Mouse (Mus musculus) monocyte, adult 5-6 weeks (primary cell): ENCODE measurements around the gene Olfr1564. TPM values are rescaled to one million over a fixed set of nuclear protein-coding genes. Genes with fewer than 3 reads are reported as not detected.
A peak's percentile ranks its signal among the peaks of the same experiment; 100 is the strongest.
"Not testable (repeated sequence)": the region's sequence is repeated elsewhere in the genome, so short reads cannot be mapped to it uniquely, and the experiment has no call there.

Experiments
- ATAC-seq: fragments of 153-309, 156-312 bp; replicated peaks from 2 replicates; pipeline ENCODE4 v1.8.0; 2017; ENCODE audit warnings: mild to moderate bottlenecking; ENCODE audit not compliant: low TSS enrichment, insufficient number of reproducible peaks, severe bottlenecking, poor library complexity, low FRiP score
- total RNA-seq: library from RNA; stranded (forward); fragments of 200-1000, 200-491, 200-594 nt; gene quantifications from 3 replicates; pipeline ENCODE4 v1.2.3, GENCODE M21; 2017

The Olfr1564 gene
- not detected in 3 replicates for total RNA-seq

- ATAC-seq = no peak
These were observed at the start of gene Olfr1564 for GRCm38 (mm10) chr17:33221590-33221989. Gene Olfr1564, minus strand, starts transcription at chr17:33221690.

- no peak for ATAC-seq
These were observed 47.4 kb upstream of the Olfr1564 start for GRCm38 (mm10) chr17:33268907-33269306.

DNA sequence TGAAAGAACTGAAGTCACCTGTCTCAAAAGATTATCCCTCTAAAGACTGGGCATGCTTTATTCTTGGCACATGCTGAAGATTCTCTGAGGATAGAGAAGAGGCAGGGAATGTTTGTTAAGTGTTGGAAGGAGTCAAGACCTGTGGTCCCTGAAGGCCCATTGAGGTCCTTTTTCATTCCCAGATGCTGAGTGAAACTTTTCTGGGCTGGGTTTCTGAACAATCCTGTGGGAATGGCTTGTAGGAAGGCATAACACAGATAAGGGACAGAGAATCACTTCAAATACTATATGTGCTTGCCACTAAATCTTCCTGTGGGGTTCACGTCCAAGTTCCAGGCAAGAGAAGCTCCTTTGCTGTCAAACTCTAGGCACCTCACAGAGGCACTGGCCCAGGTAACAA, 42.9 kb upstream of the Olfr1564 start, which contains the start of gene Olfr63:
Gene Olfr63 (plus strand): TSS at position 301 of the 400 bp plus-strand sequence.
- ATAC-seq = no peak

- ATAC-seq = not testable (repeated sequence)
These were observed 33.8 kb upstream of the Olfr1564 start for GRCm38 (mm10) chr17:33255319-33255657.

GRCm38 (mm10) chr17:33254530-33255318, 33.2 kb upstream of the Olfr1564 start, which contains the start of gene Zfp955a:
Gene Zfp955a, minus strand, starts transcription at chr17:33255145.
- peak; percentile 100 for ATAC-seq

GRCm38 (mm10) chr17:33236646-33237045, 15.2 kb upstream of the Olfr1564 start:
- not testable (repeated sequence) for ATAC-seq

DNA sequence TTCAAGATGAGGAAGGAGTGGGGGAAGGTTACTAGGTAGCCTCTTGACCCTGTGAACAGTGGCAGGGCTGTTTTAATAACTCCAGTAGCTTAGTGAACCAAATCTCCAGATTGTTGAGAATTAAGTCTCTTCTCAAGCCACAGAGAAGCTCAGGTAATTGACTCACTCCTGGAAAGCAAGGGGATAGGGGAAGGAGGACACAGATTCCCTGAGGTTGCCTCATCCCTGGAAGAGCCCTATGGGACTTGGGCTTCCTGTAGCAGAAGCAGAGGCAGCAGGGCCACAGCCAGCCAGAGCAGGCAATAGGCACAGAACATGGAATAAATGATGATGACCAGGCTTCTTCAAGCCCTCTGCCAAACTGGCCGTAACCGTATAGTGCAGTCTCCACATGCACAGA, 30.5 kb downstream of the Olfr1564 start, which contains the start of gene Olfr239:
Gene Olfr239 (plus strand): TSS at position 301 of the 400 bp plus-strand sequence.
- not testable (repeated sequence) for ATAC-seq

DNA sequence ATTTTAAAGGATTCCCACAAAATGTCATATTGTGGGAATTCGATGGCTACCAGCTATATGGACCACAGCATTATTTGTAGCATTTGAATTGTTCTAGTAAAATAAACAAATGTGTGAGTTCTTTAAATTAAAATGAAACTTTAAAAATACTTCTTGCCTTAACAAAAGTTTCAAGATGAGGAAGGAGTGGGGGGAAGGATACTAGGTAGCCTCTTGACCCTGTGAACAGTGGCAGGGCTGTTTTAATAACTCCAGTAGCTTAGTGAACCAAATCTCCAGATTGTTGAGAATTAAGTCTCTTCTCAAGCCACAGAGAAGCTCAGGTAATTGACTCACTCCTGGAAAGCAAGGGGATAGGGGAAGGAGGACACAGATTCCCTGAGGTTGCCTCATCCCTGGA, 53.3 kb downstream of the Olfr1564 start, which contains the start of gene Olfr55:
Gene Olfr55 (plus strand): TSS at position 301 of the 400 bp plus-strand sequence.
- not testable (repeated sequence) for ATAC-seq

Other genes starting within 250 kb of the Olfr1564 start
- gene Zfp952, start 228.6 kb downstream of the Olfr1564 start, total RNA-seq = 14.0 to 27.0 TPM (median 15.5 TPM) in 3 replicates
- gene Zfp763, start 188.3 kb downstream of the Olfr1564 start, total RNA-seq = 1.3 to 7.7 TPM (median 3.2 TPM) in 3 replicates
- gene 4921501E09Rik, start 153.6 kb downstream of the Olfr1564 start, total RNA-seq = not detected in 3 replicates
- gene Zfp563, start 132.4 kb downstream of the Olfr1564 start, total RNA-seq = 3.7 to 8.6 TPM (median 5.7 TPM) in 3 replicates
- not detected in 3 replicates for gene Morc2b, start 82.0 kb downstream of the Olfr1564 start, total RNA-seq
- gene Olfr55, start 53.2 kb downstream of the Olfr1564 start, total RNA-seq = not detected in 3 replicates
- gene Olfr239, start 30.4 kb downstream of the Olfr1564 start, total RNA-seq = not detected in 3 replicates
- 11.0 to 16.6 TPM (median 14.2 TPM) in 3 replicates for gene Zfp955a, start 33.5 kb upstream of the Olfr1564 start, total RNA-seq
- not detected in 3 replicates for gene Olfr63, start 43.0 kb upstream of the Olfr1564 start, total RNA-seq
- 4.2 to 10.9 TPM (median 6.7 TPM) in 3 replicates for gene Zfp955b, start 67.9 kb upstream of the Olfr1564 start, total RNA-seq
- 9.0 to 12.1 TPM (median 10.7 TPM) in 3 replicates for gene Zfp81, start 137.2 kb upstream of the Olfr1564 start, total RNA-seq
- gene Zfp101, start 173.0 kb upstream of the Olfr1564 start, total RNA-seq = 8.7 to 17.7 TPM (median 10.2 TPM) in 3 replicates
- 1.2 TPM in 1 of 3 replicates, not detected in the others for gene Actl9, start 211.2 kb upstream of the Olfr1564 start, total RNA-seq